Mouse (Mus musculus): ENCODE results near the gene Ndufs3. TPM values are rescaled to one million over a fixed set of nuclear protein-coding genes. Genes with fewer than 3 reads are reported as not detected.

Ndufs3 gene
- polyA plus RNA-seq, 1 experiment from 2014 or later = 216 TPM

DNA sequence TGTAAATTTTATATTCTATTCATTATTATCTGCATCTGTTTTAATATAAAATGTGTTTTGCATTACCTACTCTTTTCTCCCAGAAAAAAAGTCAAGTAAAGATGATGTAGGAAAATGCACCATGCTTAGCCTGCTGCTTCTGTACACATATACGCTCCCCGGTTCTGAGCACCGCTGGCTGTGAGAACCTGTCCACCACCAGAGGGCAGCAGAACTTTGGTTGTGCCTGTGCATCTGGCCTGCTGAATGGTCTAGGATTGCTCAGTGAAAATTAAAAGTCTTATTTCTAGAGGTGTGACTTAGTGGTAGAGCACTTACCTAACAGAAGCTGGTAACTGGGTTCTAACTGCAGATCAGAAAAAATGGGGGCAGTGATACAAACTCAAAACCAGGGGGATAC is 38.1 kb downstream of the Ndufs3 start:
- DNase-seq (ENCODE audit: low read depth, low spot score) (no peak), ATAC-seq (peak; percentile 54)
- H3K27me3 ChIP-seq = no peaks in the 10 kb centered on the region
- CTCF ChIA-PET = interaction anchor here (0.7 to 4.1 kb wide), 29 partner anchors 9 to 203 kb away, joined by 3 to 20 read pairs (median 4); partner anchors contain the start of gene Slc39a13
- POLR2A ChIA-PET = interaction anchor here (0.6 to 1.0 kb wide), 2 partner anchors 202 to 215 kb away, joined by 3 to 4 read pairs; no protein-coding TSS in a partner anchor
- in situ Hi-C loops (cut with MboI; ENCODE audit: low pct_unique_long_range_greater_than_20kb) = no loop called here
- peak; percentile 95 for TF ChIP-seq CTCF (IDR thresholded peaks at IDR 0.05)

DNA sequence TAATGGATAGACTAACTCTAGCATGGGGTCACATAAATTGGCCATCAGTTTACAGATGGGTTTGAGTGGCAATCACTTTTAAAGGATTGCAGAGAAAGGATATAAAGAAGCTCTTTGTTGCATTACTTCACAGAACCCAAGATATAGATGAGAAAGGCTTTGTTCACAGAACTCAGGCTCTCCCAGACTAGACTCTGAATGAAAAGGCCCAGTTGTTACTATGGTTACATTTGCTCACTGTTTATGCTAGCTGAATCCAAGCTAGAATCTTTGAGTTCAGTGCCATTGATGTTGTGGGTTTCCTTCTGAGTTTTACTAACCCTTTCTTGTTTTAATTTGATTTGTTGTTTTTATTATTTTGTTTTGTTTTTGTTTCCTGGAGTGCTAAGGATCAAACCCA is 40.4 kb downstream of the Ndufs3 start:
- POLR2A ChIA-PET = interaction anchor here (0.7 kb wide), 1 partner anchor 46 kb away, joined by 3 read pairs; no protein-coding TSS in a partner anchor
- DNase-seq (ENCODE audit: low read depth, low spot score) (no peak), ATAC-seq (no peak)
- no peak for TF ChIP-seq CTCF (IDR thresholded peaks at IDR 0.05)
- in situ Hi-C loops (cut with MboI; ENCODE audit: low pct_unique_long_range_greater_than_20kb) = loop anchor here (5.0 kb wide), 1 partner anchor 198 kb away; no protein-coding TSS in a partner anchor
- CTCF ChIA-PET = interaction anchor here (1.4 kb wide), 2 partner anchors 12 to 16 kb away, joined by 3 to 5 read pairs; no protein-coding TSS in a partner anchor
- H3K27me3 ChIP-seq = no peaks in the 10 kb centered on the region

DNA sequence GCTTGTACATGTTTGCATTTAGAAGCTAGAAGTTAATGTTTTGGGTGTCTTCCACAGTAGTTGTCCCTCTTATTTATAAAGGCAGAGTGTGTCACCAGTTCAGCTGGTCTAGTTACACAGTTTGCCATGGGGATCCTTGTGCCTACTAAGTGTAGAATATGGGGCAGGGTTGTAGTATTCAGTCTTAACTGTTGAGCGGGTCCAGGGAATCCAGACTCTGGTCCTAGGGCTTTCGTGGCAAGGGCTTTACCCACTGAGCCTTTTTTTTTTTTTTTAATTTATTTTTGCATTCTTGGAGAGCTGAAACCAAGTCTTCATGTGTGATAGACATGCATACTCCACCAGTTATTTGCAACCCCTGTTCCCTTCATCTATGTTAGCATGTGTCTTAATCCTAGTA is 43.1 kb downstream of the Ndufs3 start:
- ChIA-PET POLR2A (no interaction called here), CTCF (interaction anchor here (1.1 to 1.4 kb wide), 2 partner anchors 11 to 36 kb away, joined by 3 read pairs; no protein-coding TSS in a partner anchor)
- DNase-seq (ENCODE audit: low read depth, low spot score) (no peak), ATAC-seq (no peak)
- in situ Hi-C loops (cut with MboI; ENCODE audit: low pct_unique_long_range_greater_than_20kb) = loop anchor here (5.0 kb wide), 1 partner anchor 201 kb away; no protein-coding TSS in a partner anchor
- TF ChIP-seq CTCF (IDR thresholded peaks at IDR 0.05) = no peak
- no peaks in the 10 kb centered on the region for H3K27me3 ChIP-seq

GRCm38 (mm10) chr2:90850401-90850800 is 54.2 kb downstream of the Ndufs3 start:
- no peak for TF ChIP-seq CTCF (IDR thresholded peaks at IDR 0.05)
- DNase-seq (ENCODE audit: low read depth, low spot score) (no peak), ATAC-seq (no peak)
- H3K27me3 ChIP-seq = no peaks in the 10 kb centered on the region
- ChIA-PET CTCF (interaction anchor here (0.9 to 1.4 kb wide), 3 partner anchors 11 to 45 kb away, joined by 3 to 4 read pairs (median 3); no protein-coding TSS in a partner anchor), POLR2A (no interaction called here)
- in situ Hi-C loops (cut with MboI; ENCODE audit: low pct_unique_long_range_greater_than_20kb) = no loop called here

DNA sequence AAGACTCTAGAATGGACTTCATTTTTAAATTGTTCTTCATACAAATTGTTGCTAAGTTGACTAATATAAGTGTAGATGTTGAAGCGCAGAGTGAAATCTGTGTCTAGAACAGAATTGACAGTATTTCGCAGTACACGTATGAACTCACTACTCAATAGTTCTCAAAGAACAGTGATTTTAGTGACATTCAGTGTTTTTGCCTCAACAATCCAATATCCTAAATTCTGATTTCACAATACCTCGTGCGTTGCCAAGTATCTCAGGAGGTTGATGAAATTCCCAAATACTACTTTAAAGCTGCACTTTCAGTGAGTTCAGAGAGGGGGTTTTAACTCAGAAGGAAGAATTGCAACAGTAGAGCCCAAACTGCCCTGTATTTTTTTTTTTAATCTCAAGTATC is 56.3 kb downstream of the Ndufs3 start:
- no peak for ATAC-seq
- in situ Hi-C loops (cut with MboI; ENCODE audit: low pct_unique_long_range_greater_than_20kb) = no loop called here
- CTCF ChIA-PET = no interaction called here

DNA sequence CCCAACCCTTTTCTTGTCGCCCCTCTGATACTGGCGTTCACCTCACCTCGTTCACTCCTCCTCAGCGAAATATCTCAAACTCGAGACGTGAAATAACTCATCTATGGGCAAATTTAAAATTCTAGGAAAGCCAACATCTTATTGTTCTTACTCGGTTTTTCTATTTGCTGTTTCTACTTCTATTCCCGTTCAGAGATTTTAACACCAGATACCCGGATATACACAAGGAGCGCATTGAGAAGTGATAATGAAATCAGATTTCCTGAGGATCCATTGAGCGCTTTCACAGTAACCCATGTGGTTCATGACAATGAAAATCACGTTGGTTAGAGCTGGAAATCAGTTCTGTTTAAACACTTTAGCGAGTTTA is 57.0 kb downstream of the Ndufs3 start:
- in situ Hi-C loops (cut with MboI; ENCODE audit: low pct_unique_long_range_greater_than_20kb) = no loop called here
- H3K27me3 ChIP-seq = no peaks in the 10 kb centered on the region
- no peak for TF ChIP-seq CTCF (IDR thresholded peaks at IDR 0.05)
- ChIA-PET POLR2A (no interaction called here), CTCF (no interaction called here)
- ATAC-seq (no peak), DNase-seq (ENCODE audit: low read depth, low spot score) (no peak)

More for the DNA sequence above, 56.3 kb downstream of the Ndufs3 start:
- POLR2A ChIA-PET = no interaction called here
- DNase-seq (ENCODE audit: low read depth, low spot score) = no peak
- no peak for TF ChIP-seq CTCF (IDR thresholded peaks at IDR 0.05)
- no peaks in the 10 kb centered on the region for H3K27me3 ChIP-seq

DNA sequence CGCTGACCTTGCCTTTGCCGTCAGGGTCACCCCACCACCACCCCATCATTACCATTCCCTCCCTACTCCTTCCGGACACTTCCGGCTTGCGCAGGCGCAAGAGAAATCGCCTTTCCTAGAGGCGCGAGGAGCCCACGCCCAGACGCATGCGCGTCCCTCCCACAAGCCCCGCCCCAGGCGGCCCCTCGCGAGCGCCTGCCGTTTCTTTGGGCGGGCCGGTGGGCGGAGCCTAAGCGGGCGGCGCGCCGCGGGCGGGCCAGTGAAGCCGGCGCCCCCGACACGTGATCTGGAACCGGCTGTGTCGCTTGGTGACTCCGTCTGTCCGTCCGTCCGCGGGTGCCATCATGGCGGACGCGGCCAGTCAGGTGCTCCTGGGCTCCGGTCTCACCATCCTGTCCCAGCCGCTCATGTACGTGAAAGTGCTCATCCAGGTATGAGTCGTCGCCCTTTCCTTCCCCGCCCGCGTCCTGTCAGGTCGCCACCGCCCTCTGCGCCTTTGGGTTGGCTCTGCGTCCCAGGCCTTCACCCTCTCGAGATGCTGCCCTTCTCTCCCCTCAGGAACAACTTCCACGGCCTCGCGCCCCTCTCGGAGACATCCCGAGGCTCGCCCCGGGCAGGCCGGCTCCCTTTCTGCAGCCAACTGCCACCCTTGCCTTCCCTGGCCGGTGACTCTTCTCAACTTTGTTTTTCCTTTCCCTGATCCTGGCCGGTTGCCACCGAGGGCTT is 57.5 kb downstream of the Ndufs3 start, which contains the start of gene Mtch2:
TSS of gene Mtch2 (plus strand) at position 201 of the 726 bp plus-strand sequence.
- DNase-seq (ENCODE audit: low read depth, low spot score) (peak; percentile 71), ATAC-seq (peak; percentile 91)
- ChIA-PET CTCF (no interaction called here), POLR2A (no interaction called here)
- in situ Hi-C loops (cut with MboI; ENCODE audit: low pct_unique_long_range_greater_than_20kb) = no loop called here
- no peaks in the 10 kb centered on the region for H3K27me3 ChIP-seq
- TF ChIP-seq CTCF (IDR thresholded peaks at IDR 0.05) = no peak

DNA sequence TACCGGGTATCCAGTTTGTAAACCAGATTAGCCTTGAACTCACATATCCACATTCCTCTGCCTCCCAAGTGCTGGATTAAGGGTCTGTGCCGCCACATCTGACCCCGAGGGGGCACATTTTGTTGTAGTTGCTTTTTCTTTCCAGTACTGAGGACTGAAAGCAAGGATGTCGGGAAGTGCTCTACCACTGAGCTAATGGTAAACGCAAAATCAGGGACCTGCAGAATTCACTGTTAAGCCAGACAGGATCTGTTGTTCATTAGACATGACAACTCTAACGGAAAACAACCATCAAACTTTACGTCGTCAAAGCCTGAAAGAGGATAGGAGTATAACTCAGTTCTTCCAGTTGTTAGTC is 58.1 kb downstream of the Ndufs3 start:
- no peak for DNase-seq (ENCODE audit: low read depth, low spot score)
- in situ Hi-C loops (cut with MboI; ENCODE audit: low pct_unique_long_range_greater_than_20kb) = no loop called here
- ChIA-PET CTCF (interaction anchor here (1.7 kb wide), 1 partner anchor 14 kb away, joined by 3 read pairs; no protein-coding TSS in a partner anchor), POLR2A (no interaction called here)
- H3K27me3 ChIP-seq = no peaks in the 10 kb centered on the region
- no peak for ATAC-seq
- TF ChIP-seq CTCF (IDR thresholded peaks at IDR 0.05) = no peak

- CTCF ChIA-PET = interaction anchor here (1.6 to 1.7 kb wide), 2 partner anchors 13 to 21 kb away, joined by 3 read pairs; no protein-coding TSS in a partner anchor
- TF ChIP-seq CTCF (IDR thresholded peaks at IDR 0.05) = no peak
- DNase-seq (ENCODE audit: low read depth, low spot score) = no peak
- POLR2A ChIA-PET = no interaction called here
- in situ Hi-C loops (cut with MboI; ENCODE audit: low pct_unique_long_range_greater_than_20kb) = no loop called here
- ATAC-seq = no peak
- H3K27me3 ChIP-seq = no peaks in the 10 kb centered on the region
Measured at GRCm38 (mm10) chr2:90846171-90846570, 58.5 kb downstream of the Ndufs3 start.

DNA sequence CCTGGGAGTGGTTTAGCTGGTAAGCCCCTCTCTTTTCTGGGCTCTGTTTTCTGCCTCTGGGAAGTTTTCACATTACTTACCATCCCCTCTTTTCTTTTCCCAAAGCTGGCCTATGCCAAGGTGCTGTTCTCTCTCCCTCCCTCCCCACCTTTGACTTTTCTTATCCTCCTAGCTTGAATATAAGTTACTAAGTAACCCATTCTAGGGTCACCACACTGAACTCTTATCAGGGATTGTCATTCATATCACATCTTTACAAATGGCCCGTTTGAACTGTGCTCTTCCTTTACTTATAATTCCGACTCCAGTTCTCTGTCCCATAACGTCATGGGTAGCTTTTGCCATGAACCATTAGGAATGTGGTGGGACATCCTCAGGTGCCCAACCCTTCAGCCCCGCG is 59.4 kb downstream of the Ndufs3 start:
- POLR2A ChIA-PET = no interaction called here
- CTCF ChIA-PET = interaction anchor here (0.6 to 1.7 kb wide), 3 partner anchors 12 to 805 kb away, joined by 3 read pairs; partner anchors contain the start of genes Arhgap1 and Zfp408
- no peak for TF ChIP-seq CTCF (IDR thresholded peaks at IDR 0.05)
- ATAC-seq (no peak), DNase-seq (ENCODE audit: low read depth, low spot score) (no peak)
- no peaks in the 10 kb centered on the region for H3K27me3 ChIP-seq
- in situ Hi-C loops (cut with MboI; ENCODE audit: low pct_unique_long_range_greater_than_20kb) = no loop called here

Other genes starting within 250 kb of the Ndufs3 start
- gene Nup160, start 227.6 kb downstream of the Ndufs3 start, polyA plus RNA-seq (2021) = 32.2 TPM
- 81.9 TPM for gene Fnbp4, start 159.5 kb downstream of the Ndufs3 start, polyA plus RNA-seq (2021)
- gene Agbl2, start 122.1 kb downstream of the Ndufs3 start, polyA plus RNA-seq (2021) = not detected
- 237 TPM for gene Mtch2, start 57.7 kb downstream of the Ndufs3 start, polyA plus RNA-seq (2021)
- 0.04 TPM for gene C1qtnf4, start 19.0 kb downstream of the Ndufs3 start, polyA plus RNA-seq (2021)
- 33.0 TPM for gene Kbtbd4, start 87 bp downstream of the Ndufs3 start, polyA plus RNA-seq (2021)
- gene Celf1, start 35.6 kb upstream of the Ndufs3 start, polyA plus RNA-seq (2021) = 92.9 TPM
- 1.2 TPM for gene Rapsn, start 130.8 kb upstream of the Ndufs3 start, polyA plus RNA-seq (2021)
- gene Psmc3, start 149.2 kb upstream of the Ndufs3 start, polyA plus RNA-seq (2021) = 276 TPM
- 148 TPM for gene Slc39a13, start 165.6 kb upstream of the Ndufs3 start, polyA plus RNA-seq (2021)
- 1.1 TPM for gene Spi1, start 177.6 kb upstream of the Ndufs3 start, polyA plus RNA-seq (2021)
- gene Mybpc3, start 213.3 kb upstream of the Ndufs3 start, polyA plus RNA-seq (2021) = not detected